ENCODE assay signal across 9 mouse cellular contexts in the genomic region with DNA sequence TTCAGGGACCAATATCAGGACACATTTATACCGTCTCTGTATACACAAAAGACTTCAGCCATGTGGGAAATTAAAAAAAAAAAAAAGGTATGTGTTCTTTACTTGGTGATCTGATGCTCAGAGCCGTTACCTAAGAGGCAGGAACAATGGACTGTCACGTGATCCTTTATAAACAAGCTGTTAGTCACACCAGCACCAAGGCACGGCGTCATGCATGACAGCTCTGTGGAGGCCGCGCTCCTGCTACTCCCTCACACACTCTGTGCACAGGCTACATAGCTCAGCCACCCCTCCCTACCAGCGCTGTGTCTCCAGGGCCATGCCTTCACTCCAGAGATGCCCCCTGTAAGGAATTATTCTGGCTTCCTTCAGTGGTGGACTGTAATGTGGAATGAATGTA. TPM values are rescaled to one million over a fixed set of nuclear protein-coding genes. Genes with fewer than 3 reads are reported as not detected.
DNase-seq lines count a peak whose midpoint lies in the region; ATAC-seq and TF ChIP-seq lines count a peak whose summit lies in the region.
"Had no signal": no experiment of that assay in that cellular context is flagged by ENCODE, and none has a peak within 500 bp of the region (broad histone marks: within the 10 kb centered on the region; RNA-seq: fewer than 3 reads in every experiment).

No protein-coding gene starts in this region.

- 0 out of 2 replicates have a peak, but pooled peaks have one; percentile 49 for ATAC-seq in cerebellum, adult (ENCODE audit: insufficient number of reproducible peaks, low FRiP score, low TSS enrichment)
- peak; percentile 78 for ATAC-seq in hindbrain, embryonic 14.5 days (ENCODE audit: low FRiP score)

- no peak overlapping the region for H3K9ac ChIP-seq in CH12.LX (ENCODE audit: insufficient read depth, low read depth)
- H3K9ac ChIP-seq in hindbrain, embryonic 14.5 days, result peak overlapping the region; percentile 28; the same call in 1 of the 2 replicates

- no peak overlapping the region for H3K4me3 ChIP-seq in CH12.LX (replicated peaks in 1 of 3; ENCODE audit: low read depth in 2 of 3, low read length in 2 of 3, poor library complexity in 1 of 3)
- H3K4me3 ChIP-seq in hindbrain, embryonic 14.5 days (replicated peaks; ENCODE audit: low read length), result no peak overlapping the region

- no peak overlapping the region for H3K4me2 ChIP-seq in CH12.LX (ENCODE audit: insufficient read depth, low read depth, poor library complexity, severe bottlenecking)
- peak overlapping the region; percentile 18 for H3K4me2 ChIP-seq in hindbrain, embryonic 14.5 days (replicated peaks)

- TF ChIP-seq EP300 in CH12.LX (IDR thresholded peaks at IDR 0.05; ENCODE audit: low read length), result no peak

- DNase-seq in cerebellum, adult 11 months, result no peak
- DNase-seq in CH12.LX (ENCODE audit: extremely low read depth), result no peak
- DNase-seq in hindbrain, embryonic 14.5 days (ENCODE audit: low spot score), result peak; percentile 41
- peak; percentile 14 for DNase-seq in lung, postnatal 10 days
- no peak for DNase-seq in spleen, postnatal 10 days (ENCODE audit: low spot score in 2 of 2)
- DNase-seq in layer of hippocampus, postnatal 10 days (ENCODE audit: low spot score in 2 of 2), result no peak
- DNase-seq in right cerebral cortex, postnatal 36 days (ENCODE audit: low spot score in 2 of 2), result no peak
- DNase-seq: adrenal gland, adult 2 months had no signal

- no peaks in the 10 kb centered on the region for H3K36me3 ChIP-seq in CH12.LX (replicated peaks in 1 of 2; ENCODE audit: control insufficient read depth in 1 of 2, insufficient read depth in 1 of 2, low read length in 1 of 2)
- H3K36me3 ChIP-seq in hindbrain, embryonic 14.5 days (replicated peaks; ENCODE audit: control insufficient read depth, insufficient read depth), result no peaks in the 10 kb centered on the region

- H3K27me3 ChIP-seq in CH12.LX (replicated peaks), result no peaks in the 10 kb centered on the region
- no peaks in the 10 kb centered on the region for H3K27me3 ChIP-seq in hindbrain, embryonic 14.5 days (ENCODE audit: control insufficient read depth, insufficient read depth, low read length)

- dilution Hi-C loops in CH12.LX (cut with MboI; ENCODE audit: extremely low pct_ligation_motif_present, extremely low pct_unique_long_range_greater_than_20kb, low sequenced_read_pairs), result no loop called here

- no peak overlapping the region for H3K27ac ChIP-seq in CH12.LX (ENCODE audit: insufficient read depth, low read depth)
- peak overlapping the region; percentile 65 for H3K27ac ChIP-seq in hindbrain, embryonic 14.5 days

- peaks cover 4 to 16% of the 10 kb centered on the region in 2 experiments for H3K4me1 ChIP-seq in CH12.LX (ENCODE audit: control insufficient read depth in 1 of 2, insufficient read depth in 2 of 2)
- peaks cover 18% of the 10 kb centered on the region for H3K4me1 ChIP-seq in hindbrain, embryonic 14.5 days (replicated peaks; ENCODE audit: control insufficient read depth, insufficient read depth, low read length)

- TF ChIP-seq CTCF in CH12.LX (conservative IDR thresholded peaks at IDR 0.05 in 1 of 2, IDR thresholded peaks at IDR 0.05 in 1 of 2; ENCODE audit: low read depth in 2 of 2, low read length in 2 of 2), result no peak

- WGBS in hindbrain, embryonic 14.5 days, result 13% methylated on average over 8 of the region's 8 CpGs

- no peak for TF ChIP-seq POLR2A in CH12.LX (IDR thresholded peaks at IDR 0.05; ENCODE audit: low read depth, low read length)

- no peaks in the 10 kb centered on the region for H3K9me3 ChIP-seq in CH12.LX (replicated peaks; ENCODE audit: low read length)
- H3K9me3 ChIP-seq in hindbrain, embryonic 14.5 days (ENCODE audit: control insufficient read depth, low read length), result no peaks in the 10 kb centered on the region

- TF ChIP-seq RAD21 in CH12.LX (IDR thresholded peaks at IDR 0.05; ENCODE audit: low read depth, low read length), result no peak

- no peaks in the 10 kb centered on the region for H3K79me2 ChIP-seq in CH12.LX (replicated peaks; ENCODE audit: control insufficient read depth, extremely low read depth, insufficient read depth, poor library complexity, severe bottlenecking)

- in situ Hi-C loops in CH12.LX (cut with MboI; ENCODE audit: low pct_ligation_motif_present, low pct_unique_long_range_greater_than_20kb, low sequenced_read_pairs), result no loop called here

TF ChIP-seq in CH12.LX, 34 proteins besides CTCF, POLR2A, EP300 and RAD21:
- TF ChIP-seq JUND (conservative IDR thresholded peaks at IDR 0.05; ENCODE audit: low read depth, low read length) (no peak), POLR2AphosphoS2 (IDR thresholded peaks at IDR 0.05; ENCODE audit: low read depth, low read length) (no peak), ZMIZ1 (IDR thresholded peaks at IDR 0.05; ENCODE audit: low read depth, low read length) (no peak), BHLHE40 (IDR thresholded peaks at IDR 0.05; ENCODE audit: low read depth, low read length) (0 out of 2 replicates have a peak, but pooled peaks have one; percentile 19)

RNA-seq across cellular contexts. Expression of a gene that starts 34.7 kb away (rescaled TPM):
- total RNA-seq in CH12.LX (2012; rRNA removed) (1.4 and 2.1 TPM in 2 replicates), CH12.LX (2014; rRNA removed) (1.3 TPM in 2 replicates)
- 1.5 and 1.6 TPM in 2 replicates for polyA plus RNA-seq in CH12.LX (2012; ENCODE audit: insufficient read length, low read depth)
- polyA plus RNA-seq in hindbrain, embryonic 14.5 days (2014; fragmentation: Nextera tagmentation; extraction: Ambion mirVana), result 23.0 and 24.7 TPM in 2 replicates
- 10 to 100 TPM; 30.7 to 32.1 TPM for total RNA-seq in layer of hippocampus, postnatal 10 days (2021)

Comparison
In these comparisons a context has a peak if more than half of its experiments do, and no peak if none do; other contexts are left out.
1. DNase-seq: peak in hindbrain, embryonic 14.5 days (single experiment) and lung, postnatal 10 days (single experiment); none in cerebellum, adult 11 months (single experiment), CH12.LX (single experiment), spleen, postnatal 10 days (0 of 2), layer of hippocampus, postnatal 10 days (0 of 2) and right cerebral cortex, postnatal 36 days (0 of 2).
2. RNA of a gene that starts 34.7 kb away (total RNA-seq): 30.7 to 32.1 TPM in layer of hippocampus, postnatal 10 days; 1.3 to 2.1 TPM in CH12.LX; every median in the first group is over 10 times any median in the second.